Mouse (Mus musculus) ES-E14 (cell line): ENCODE measurements around the gene Mpp4. TPM values are rescaled to one million over a fixed set of nuclear protein-coding genes. Genes with fewer than 3 reads are reported as not detected.

Source experiments
- DNase-seq: peaks from one replicate; pipeline ENCODE4 v3.0.0-alpha.2; 2013; ENCODE audit warnings: low read depth, low spot score
- H3K27ac ChIP-seq: 2 replicates; pipeline ENCODE4 v1.5.1; 2012; ENCODE audit warnings: low read depth, mild to moderate bottlenecking, low read length, moderate library complexity, mixed read lengths; ENCODE audit not compliant: poor library complexity, insufficient read depth, severe bottlenecking
- H3K36me3 ChIP-seq: 2 replicates; pipeline ENCODE4 v1.6.1; 2012; ENCODE audit warnings: mild to moderate bottlenecking, low read length, moderate library complexity, mixed read lengths; ENCODE audit not compliant: control insufficient read depth, poor library complexity, insufficient read depth, severe bottlenecking
- H3K4me1 ChIP-seq, 2 experiments: fragments of 150-350 bp in 1 of 2; sonication (generic) in 1 of 2; 2 replicates each; pipeline ENCODE4 v1.6.1; 2012; ENCODE audit warnings: low read length in 2 of 2, mild to moderate bottlenecking in 1 of 2, mixed read lengths in 1 of 2; ENCODE audit not compliant: control insufficient read depth in 2 of 2, insufficient read depth in 2 of 2, poor library complexity in 1 of 2
- H3K4me3 ChIP-seq, 2 experiments: fragments of 150-350 bp in 1 of 2; sonication (generic) in 1 of 2; 2 replicates each; pipeline ENCODE4 v1.5.1; 2012; ENCODE audit warnings: low read length in 2 of 2, low read depth in 1 of 2, mild to moderate bottlenecking in 1 of 2, mixed read lengths in 1 of 2; ENCODE audit not compliant: insufficient read depth in 1 of 2, poor library complexity in 1 of 2, severe bottlenecking in 1 of 2
- H3K9ac ChIP-seq: 2 replicates; pipeline ENCODE4 v1.6.1; 2012; ENCODE audit warnings: low read depth, mild to moderate bottlenecking, low read length, mixed read lengths; ENCODE audit not compliant: poor library complexity, insufficient read depth, severe bottlenecking
- H3K9me3 ChIP-seq: fragments of 150-350 bp; sonication (generic); 2 replicates; pipeline ENCODE4 v1.6.1; 2012; ENCODE audit warnings: low read depth, mild to moderate bottlenecking, low read length; ENCODE audit not compliant: control insufficient read depth, insufficient read depth
- CHD2 ChIP-seq: IDR thresholded peaks from 2 replicates; pipeline ENCODE4 v1.6.1; 2014; ENCODE audit warnings: mild to moderate bottlenecking, low read depth, low read length, inconsistent platforms
- HCFC1 ChIP-seq: IDR thresholded peaks from 2 replicates; pipeline ENCODE4 v1.6.1; 2012; ENCODE audit warnings: low read length, inconsistent platforms, borderline replicate concordance; ENCODE audit not compliant: insufficient read depth
- MAFK ChIP-seq: IDR thresholded peaks from 2 replicates; pipeline ENCODE4 v1.6.1; 2014; ENCODE audit warnings: mild to moderate bottlenecking, low read depth, low read length, inconsistent platforms; ENCODE audit not compliant: insufficient read depth
- ZC3H11A ChIP-seq: IDR thresholded peaks from 2 replicates; pipeline ENCODE4 v1.6.1; 2012; ENCODE audit warnings: low read depth, mild to moderate bottlenecking, inconsistent platforms, low read length, borderline replicate concordance
- ZNF384 ChIP-seq: IDR thresholded peaks from 2 replicates; pipeline ENCODE4 v1.6.1; 2012; ENCODE audit warnings: low read depth, low read length, inconsistent platforms
- in situ Hi-C, 2 experiments: fragments of 600-800 bp; cut with MboI; formaldehyde crosslinking; loops; one replicate each; pipeline ENCODE4 v1.15.1; 2025; ENCODE audit warnings: low sequenced_read_pairs in 2 of 2, inconsistent platforms in 1 of 2; ENCODE audit not compliant: unreplicated experiment in 2 of 2
- total RNA-seq: library from RNA; depleted of rRNA; stranded (reverse); fragments of 300-350 nt; gene quantifications from 2 replicates; pipeline ENCODE4 v1.2.3, GENCODE M21; 2012

Mpp4 gene
- total RNA-seq, 1 experiment = 1.2 TPM

DNA sequence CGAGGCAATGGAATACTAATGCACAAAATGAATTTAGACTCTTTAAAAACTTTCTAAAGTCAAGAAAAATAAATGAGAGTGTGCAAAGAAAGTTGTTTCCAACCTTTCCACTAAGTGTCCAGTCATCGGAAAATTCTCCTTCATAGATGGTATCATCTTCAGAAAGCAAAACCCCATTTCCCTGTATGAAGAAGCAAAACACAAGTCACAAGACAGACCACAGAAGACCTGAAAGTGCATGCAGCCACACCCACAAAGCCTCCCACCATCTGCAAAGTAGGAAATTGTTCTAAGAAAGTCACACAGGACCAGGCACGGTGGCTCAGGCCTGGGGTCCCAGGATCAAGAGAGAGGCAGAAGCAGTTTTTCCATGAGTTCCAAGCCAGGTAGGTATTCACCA is 16.8 kb upstream of the Mpp4 start:
- Histone ChIP-seq H3K4me1 (no peaks in the 10 kb centered on the region), H3K9ac (no peak overlapping the region), H3K36me3 (peaks cover 13% of the 10 kb centered on the region), H3K27ac (no peak overlapping the region), H3K4me3 (no peak overlapping the region), H3K9me3 (no peaks in the 10 kb centered on the region)
- no peak for TF ChIP-seq CHD2
- no peak for TF ChIP-seq HCFC1
- in situ Hi-C loops = no loop called here
- DNase-seq = no peak

DNA sequence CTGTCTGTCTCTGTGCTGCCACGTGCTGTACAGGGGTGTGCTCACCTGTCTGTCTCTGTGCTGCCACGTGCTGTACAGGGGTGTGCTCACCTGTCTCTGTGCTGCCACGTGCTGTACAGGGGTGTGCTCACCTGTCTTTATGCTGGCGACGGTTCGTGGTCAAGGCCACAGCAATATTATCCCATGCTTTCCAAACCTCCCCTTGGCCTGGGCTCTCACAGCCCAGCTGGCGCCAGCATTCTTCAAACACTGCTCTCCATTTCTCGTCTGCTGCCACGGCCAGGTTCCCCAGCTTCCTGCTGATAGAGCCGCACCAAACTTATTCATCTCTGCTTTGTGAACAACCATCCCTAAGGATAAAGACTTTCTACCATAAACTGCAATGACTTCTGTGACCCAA is 15.2 kb upstream of the Mpp4 start:
- Histone ChIP-seq H3K27ac (no peak overlapping the region), H3K4me1 (no peaks in the 10 kb centered on the region), H3K4me3 (no peak overlapping the region), H3K36me3 (peaks cover 15% of the 10 kb centered on the region), H3K9ac (no peak overlapping the region), H3K9me3 (no peaks in the 10 kb centered on the region)
- TF ChIP-seq ZC3H11A (no peak), CHD2 (no peak), HCFC1 (no peak), ZNF384 (no peak), MAFK (no peak)
- no peak for DNase-seq
- in situ Hi-C loops = no loop called here

DNA sequence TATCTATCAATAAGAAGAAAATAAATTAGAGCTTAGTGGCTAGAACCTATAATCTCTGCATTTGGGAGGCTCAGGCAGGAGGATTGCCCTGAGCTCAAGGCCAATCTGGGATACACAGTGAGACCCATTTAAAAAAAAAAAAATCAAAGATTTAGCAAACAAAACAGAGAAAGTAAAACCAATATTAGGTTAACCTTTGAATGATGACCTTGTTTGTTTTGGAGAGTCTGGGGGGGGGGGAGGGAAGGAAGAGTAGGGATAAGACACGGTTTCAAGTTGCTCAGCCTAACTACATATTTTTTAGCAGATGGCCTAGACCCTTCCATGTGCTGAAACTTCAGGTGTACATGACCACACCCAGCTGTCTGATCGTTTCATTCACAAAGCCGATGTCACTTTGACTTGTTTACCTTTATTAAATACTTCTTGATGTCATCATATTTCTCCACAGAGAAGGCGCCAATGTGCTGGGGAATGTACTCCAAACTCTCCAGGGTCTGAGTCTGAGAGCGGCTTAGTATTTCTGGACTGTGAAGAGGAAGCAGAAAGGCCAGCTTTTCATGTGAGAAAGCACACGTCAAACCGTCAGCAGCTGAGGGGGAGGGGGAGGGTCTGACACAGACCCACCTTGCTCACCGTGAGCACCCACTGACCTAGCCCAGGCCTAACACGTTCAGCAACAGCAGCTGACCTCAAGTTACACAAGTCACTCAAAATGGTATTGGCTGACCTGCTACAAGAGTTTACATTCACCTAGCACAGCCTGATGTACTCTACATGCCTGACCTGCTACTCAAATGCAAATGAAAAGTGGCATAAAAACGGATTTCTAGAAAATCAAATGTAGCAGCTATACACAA is 11.6 kb upstream of the Mpp4 start:
- H3K4me1 ChIP-seq = no peaks in the 10 kb centered on the region
- no peak overlapping the region for H3K9ac ChIP-seq
- H3K36me3 ChIP-seq = peaks cover 18% of the 10 kb centered on the region
- H3K4me3 ChIP-seq = no peak overlapping the region
- no peaks in the 10 kb centered on the region for H3K9me3 ChIP-seq
- in situ Hi-C loops = no loop called here
- no peak overlapping the region for H3K27ac ChIP-seq
- no peak for TF ChIP-seq HCFC1
- no peak for TF ChIP-seq ZC3H11A
- TF ChIP-seq CHD2 = no peak
- no peak for TF ChIP-seq ZNF384
- no peak for TF ChIP-seq MAFK
- DNase-seq = no peak

DNA sequence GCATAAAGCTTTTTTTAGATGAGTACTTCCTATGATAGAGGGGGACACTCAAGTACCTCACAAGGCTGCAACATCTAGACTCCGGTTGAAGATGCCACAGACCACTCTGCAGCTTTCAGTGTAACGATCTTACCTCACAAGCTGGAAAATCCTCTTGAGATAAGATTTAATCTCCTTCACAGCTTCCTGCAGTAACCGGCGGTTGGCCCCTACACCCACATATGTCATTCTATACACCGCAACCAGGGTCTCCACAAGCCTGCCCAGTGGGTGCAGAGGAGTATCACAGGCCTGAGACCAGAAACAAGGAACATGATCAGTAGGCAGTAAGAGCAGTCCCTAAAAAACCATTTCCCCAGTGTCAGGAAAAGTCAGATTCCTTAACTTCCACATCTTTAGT is 9.8 kb upstream of the Mpp4 start:
- TF ChIP-seq MAFK = no peak
- no peak for TF ChIP-seq ZC3H11A
- TF ChIP-seq ZNF384 = no peak
- TF ChIP-seq HCFC1 = no peak
- TF ChIP-seq CHD2 = no peak
- in situ Hi-C loops = no loop called here
- no peak for DNase-seq
- Histone ChIP-seq H3K4me1 (no peaks in the 10 kb centered on the region), H3K27ac (no peak overlapping the region), H3K9ac (no peak overlapping the region), H3K9me3 (no peaks in the 10 kb centered on the region), H3K4me3 (no peak overlapping the region), H3K36me3 (peaks cover 12% of the 10 kb centered on the region)
